Mouse (Mus musculus): ENCODE results near the gene Gpr137.

GRCm38 (mm10) chr19:6970460-6971085 is 28.3 kb upstream of the Gpr137 start:
- TF ChIP-seq POLR2A (IDR thresholded peaks at IDR 0.05; ENCODE audit: insufficient read length, low read depth) (no peak), MAX (IDR thresholded peaks at IDR 0.05; ENCODE audit: low read depth) (no peak), POLR2AphosphoS2 (IDR thresholded peaks at IDR 0.05; ENCODE audit: insufficient read length, low read depth) (no peak), TCF12 (IDR thresholded peaks at IDR 0.05; ENCODE audit: insufficient read depth, poor library complexity, severe bottlenecking) (no peak), MYOG (IDR thresholded peaks at IDR 0.05; ENCODE audit: control insufficient read depth in 1 of 3, insufficient read depth in 1 of 3, insufficient read length in 2 of 3, low read depth in 2 of 3) (no peak), E2F4 (IDR thresholded peaks at IDR 0.05; ENCODE audit: insufficient read depth) (no peak), USF1 (IDR thresholded peaks at IDR 0.05; ENCODE audit: low read depth) (no peak)

Data from myocyte (in vitro differentiated cells).